Mouse (Mus musculus) T-helper 17 cell (primary cell): ENCODE measurements around the gene Cux2.

Experiments
- in situ Hi-C, 2 experiments: fragments of 300-600 bp; cut with MboI, MseI; formaldehyde crosslinking; loops; 1 replicate in 1 of 2; 2 replicates in 1 of 2; pipeline ENCODE4 v1.15.1; 2025; ENCODE audit warnings: high pct_unique_total_duplicates in 2 of 2

The Cux2 gene

GRCm38 (mm10) chr5:121838341-121839127 is 211.4 kb downstream of the Cux2 start:
- in situ Hi-C loops, result loop anchor here (25.0 kb wide), 2 partner anchors 999 to 1299 kb away; partner anchors contain the start of genes Rhof (in 1 of the 2) and Setd1b (in 1 of the 2)

GRCm38 (mm10) chr5:121837441-121838340 is 212.2 kb downstream of the Cux2 start, which contains the start of gene Sh2b3:
TSS of gene Sh2b3 (minus strand) at chr5:121837646.
- in situ Hi-C loops, result loop anchor here (25.0 kb wide), 2 partner anchors 1000 to 1300 kb away; partner anchors contain the start of genes Rhof (in 1 of the 2) and Setd1b (in 1 of the 2)

GRCm38 (mm10) chr5:121836692-121837415 is 213.0 kb downstream of the Cux2 start:
- in situ Hi-C loops, result loop anchor here (25.0 kb wide), 2 partner anchors 1000 to 1300 kb away; partner anchors contain the start of genes Rhof (in 1 of the 2) and Setd1b (in 1 of the 2)

- in situ Hi-C loops, result loop anchor here (25.0 kb wide), 2 partner anchors 1001 to 1301 kb away; partner anchors contain the start of genes Rhof (in 1 of the 2) and Setd1b (in 1 of the 2)
Observed at GRCm38 (mm10) chr5:121835949-121836691, 213.8 kb downstream of the Cux2 start.

GRCm38 (mm10) chr5:121834991-121835747 is 214.7 kb downstream of the Cux2 start:
- in situ Hi-C loops, result loop anchor here (25.0 kb wide), 2 partner anchors 1002 to 1302 kb away; partner anchors contain the start of genes Rhof (in 1 of the 2) and Setd1b (in 1 of the 2)

- in situ Hi-C loops, result loop anchor here (25.0 kb wide), 2 partner anchors 1003 to 1303 kb away; partner anchors contain the start of genes Rhof (in 1 of the 2) and Setd1b (in 1 of the 2)
Observed at GRCm38 (mm10) chr5:121834241-121834606, 215.7 kb downstream of the Cux2 start.

GRCm38 (mm10) chr5:121833572-121834240 is 216.2 kb downstream of the Cux2 start:
- in situ Hi-C loops, result loop anchor here (25.0 kb wide), 2 partner anchors 1004 to 1304 kb away; partner anchors contain the start of genes Rhof (in 1 of the 2) and Setd1b (in 1 of the 2)

- in situ Hi-C loops, result loop anchor here (25.0 kb wide), 2 partner anchors 1004 to 1304 kb away; partner anchors contain the start of genes Rhof (in 1 of the 2) and Setd1b (in 1 of the 2)
Observed at GRCm38 (mm10) chr5:121833159-121833558, 216.7 kb downstream of the Cux2 start.

GRCm38 (mm10) chr5:121832376-121833155 is 217.3 kb downstream of the Cux2 start:
- in situ Hi-C loops, result loop anchor here (25.0 kb wide), 2 partner anchors 1005 to 1305 kb away; partner anchors contain the start of genes Rhof (in 1 of the 2) and Setd1b (in 1 of the 2)

GRCm38 (mm10) chr5:121831002-121831601 is 218.8 kb downstream of the Cux2 start:
- in situ Hi-C loops, result loop anchor here (25.0 kb wide), 2 partner anchors 1006 to 1306 kb away; partner anchors contain the start of genes Rhof (in 1 of the 2) and Setd1b (in 1 of the 2)

- in situ Hi-C loops, result loop anchor here (25.0 kb wide), 2 partner anchors 1009 to 1309 kb away; partner anchors contain the start of genes Rhof (in 1 of the 2) and Setd1b (in 1 of the 2)
Observed at GRCm38 (mm10) chr5:121828491-121829432, 221.1 kb downstream of the Cux2 start.

GRCm38 (mm10) chr5:121827876-121828275 is 222.0 kb downstream of the Cux2 start:
- in situ Hi-C loops, result loop anchor here (25.0 kb wide), 2 partner anchors 1009 to 1309 kb away; partner anchors contain the start of genes Rhof (in 1 of the 2) and Setd1b (in 1 of the 2)

- in situ Hi-C loops, result loop anchor here (25.0 kb wide), 2 partner anchors 1012 to 1312 kb away; partner anchors contain the start of genes Rhof (in 1 of the 2) and Setd1b (in 1 of the 2)
Observed at GRCm38 (mm10) chr5:121825606-121826005, 224.3 kb downstream of the Cux2 start.

- in situ Hi-C loops, result no loop called here
Observed at GRCm38 (mm10) chr5:121824121-121824520, 225.8 kb downstream of the Cux2 start.

GRCm38 (mm10) chr5:121823668-121824067 is 226.2 kb downstream of the Cux2 start:
- in situ Hi-C loops, result no loop called here
